Mouse (Mus musculus): ENCODE measurements around the gene Fasl.
A peak's percentile ranks its signal among the peaks of the same experiment; 100 is the strongest.

The Fasl gene

DNA sequence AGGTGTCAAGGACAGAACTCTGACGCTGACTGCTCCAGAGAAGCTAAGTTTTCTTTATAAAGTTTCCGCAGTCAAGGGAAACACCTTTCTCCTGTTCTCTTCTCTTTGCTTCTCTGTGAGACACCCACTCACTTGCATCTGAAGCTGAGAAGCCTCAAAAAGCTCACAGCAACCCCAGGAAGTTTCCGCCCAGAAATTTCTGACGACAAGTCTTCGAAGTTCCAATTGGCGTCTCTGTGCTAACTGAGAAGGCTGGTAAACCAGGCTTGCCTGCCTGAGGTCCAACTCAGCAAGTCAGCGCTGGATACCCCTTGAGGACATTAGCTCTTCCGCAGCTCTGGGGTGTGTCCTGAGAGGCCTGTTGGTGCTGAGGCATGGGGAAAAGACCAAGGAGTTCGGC, at the start of gene Fasl:
Fasl (minus strand) TSS at position 157 of the 400 bp plus-strand sequence.
- no peak for DNase-seq (ENCODE audit: low spot score)

DNA sequence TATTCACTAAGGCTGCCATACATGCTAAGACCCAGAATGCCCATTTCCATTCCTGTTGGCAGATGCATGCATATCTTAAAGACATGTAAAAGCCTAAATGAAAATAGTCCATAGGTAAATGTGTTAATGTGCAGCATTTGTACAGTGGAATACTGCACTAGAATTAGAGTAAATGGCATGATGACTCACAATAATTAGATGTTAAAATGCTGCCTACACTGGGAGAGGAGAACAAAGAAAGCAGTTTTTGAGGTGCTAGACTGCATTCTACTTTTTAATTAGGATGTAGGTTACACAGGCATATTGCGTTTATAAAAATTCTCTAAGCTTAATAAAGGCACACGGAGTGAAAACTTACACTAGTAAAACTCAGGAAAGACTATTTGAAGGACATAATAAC, 38.4 kb upstream of the Fasl start:
- DNase-seq (ENCODE audit: low spot score), result no peak

DNA sequence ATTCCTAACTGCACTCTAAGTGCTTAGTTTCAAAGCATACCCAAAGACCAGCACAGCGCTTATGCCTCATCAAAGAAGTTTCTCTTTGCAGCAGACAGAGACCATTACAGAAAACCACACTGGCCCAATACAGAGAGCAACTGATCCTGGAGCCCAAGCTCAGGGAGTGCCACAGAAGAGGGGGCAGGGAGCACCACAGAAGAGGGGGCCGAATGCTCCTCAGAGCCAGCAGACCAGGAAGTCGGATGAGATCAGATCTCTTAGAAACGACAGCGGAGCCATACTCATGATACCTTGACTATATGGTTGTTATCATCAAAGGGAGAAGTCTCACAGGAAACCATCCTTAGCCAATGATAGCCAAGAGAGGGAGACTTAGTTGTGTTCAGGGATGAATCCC, 21.1 kb upstream of the Fasl start:
- DNase-seq (ENCODE audit: low spot score), result no peak

DNA sequence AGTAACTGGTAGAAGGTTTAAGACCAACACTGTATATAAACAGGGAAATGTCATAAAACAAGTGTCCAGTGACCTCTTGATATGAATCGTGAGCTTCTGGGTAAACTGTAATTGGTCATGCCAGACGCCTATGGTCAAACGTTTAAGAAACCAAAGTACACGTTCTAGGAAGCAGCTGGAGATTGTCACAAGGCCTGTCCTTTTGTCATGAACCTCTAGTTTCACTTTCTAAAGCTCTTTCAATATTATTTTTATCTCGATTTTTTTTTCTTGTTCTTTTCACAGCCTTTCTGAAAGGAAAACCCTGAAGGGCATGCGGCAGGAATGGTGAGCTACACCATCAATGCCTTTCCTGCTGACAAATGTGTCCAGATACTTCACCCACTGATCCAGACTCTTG, 20.7 kb upstream of the Fasl start:
- DNase-seq (ENCODE audit: low spot score), result no peak

DNA sequence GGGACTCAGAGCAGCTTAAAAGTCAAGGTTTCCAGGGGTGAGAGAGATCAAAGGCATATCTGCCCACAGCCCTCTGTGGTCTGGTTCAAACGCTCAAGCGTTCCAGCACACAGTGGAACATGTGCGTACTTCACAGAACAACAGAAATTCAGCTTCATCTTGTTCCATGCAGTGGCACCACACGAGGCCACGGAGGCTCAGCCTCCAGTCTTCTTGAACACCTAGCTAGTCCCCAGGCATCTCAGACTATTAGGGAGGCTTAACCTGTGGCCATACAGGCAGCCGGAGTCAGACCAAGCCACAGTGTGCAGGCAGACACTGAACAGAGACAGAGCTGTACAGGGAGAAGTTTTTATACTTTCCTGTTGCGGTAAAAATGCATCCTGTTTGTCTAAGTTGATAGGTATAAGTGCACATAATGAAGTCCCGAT, 16.3 kb upstream of the Fasl start:
- DNase-seq (ENCODE audit: low spot score), result no peak

DNA sequence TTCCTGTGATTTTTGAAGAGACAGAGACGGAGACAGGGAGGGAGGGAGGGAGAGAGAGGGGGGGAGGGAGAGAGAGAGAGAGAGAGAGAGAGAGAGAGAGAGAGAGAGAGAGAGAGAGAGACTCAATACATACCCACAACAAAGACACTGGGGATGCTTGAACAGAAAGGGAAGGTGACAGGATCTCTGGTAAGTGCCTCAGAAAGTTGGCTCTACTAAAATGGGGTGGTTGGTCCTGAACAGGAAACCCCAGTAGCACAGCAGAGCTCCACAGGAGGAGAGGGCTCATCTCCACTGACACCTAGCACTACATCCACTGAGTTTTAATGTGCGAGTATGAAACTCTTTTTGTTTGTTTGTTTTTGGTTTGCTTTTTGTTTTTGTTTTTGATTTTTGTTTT, 13.0 kb upstream of the Fasl start:
- DNase-seq (ENCODE audit: low spot score), result no peak

DNA sequence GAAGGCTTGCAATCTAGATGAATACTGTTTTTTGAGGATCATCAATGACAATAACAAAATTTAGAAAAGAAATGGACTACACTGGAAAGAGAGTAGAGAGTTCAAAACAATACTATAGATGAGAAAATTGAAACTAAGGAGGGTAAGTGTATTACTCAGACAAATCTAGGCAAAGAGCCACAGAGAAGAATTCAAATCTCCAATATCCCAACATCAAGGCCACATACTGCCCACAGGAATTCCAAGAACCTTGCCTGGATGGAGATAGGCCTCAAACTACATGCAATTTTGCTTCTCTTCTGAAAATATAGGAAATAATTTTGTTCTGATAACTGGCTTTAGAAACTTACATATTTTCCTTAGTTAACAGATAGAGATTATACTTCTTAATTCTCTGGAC, 12.0 kb upstream of the Fasl start:
- no peak for DNase-seq (ENCODE audit: low spot score)

DNA sequence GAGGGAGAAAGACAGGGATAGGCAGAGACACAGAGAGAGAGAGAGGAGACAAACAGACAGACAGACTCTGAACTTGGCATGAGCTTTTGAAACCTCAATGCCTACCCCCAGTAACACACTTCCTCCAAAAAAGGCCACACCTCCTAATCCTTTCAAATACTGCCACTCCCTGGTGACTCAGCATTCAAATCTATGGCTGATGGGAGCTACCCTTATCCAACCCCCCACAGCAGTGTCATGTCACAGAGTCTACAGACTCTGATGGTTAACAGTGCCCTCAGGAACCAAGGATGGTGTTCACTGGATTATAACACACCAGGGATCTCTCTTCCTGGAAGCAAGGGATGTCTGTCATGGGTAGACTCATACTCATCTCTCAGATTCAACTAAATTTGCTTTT, 11.5 kb upstream of the Fasl start:
- DNase-seq (ENCODE audit: low spot score), result no peak

DNA sequence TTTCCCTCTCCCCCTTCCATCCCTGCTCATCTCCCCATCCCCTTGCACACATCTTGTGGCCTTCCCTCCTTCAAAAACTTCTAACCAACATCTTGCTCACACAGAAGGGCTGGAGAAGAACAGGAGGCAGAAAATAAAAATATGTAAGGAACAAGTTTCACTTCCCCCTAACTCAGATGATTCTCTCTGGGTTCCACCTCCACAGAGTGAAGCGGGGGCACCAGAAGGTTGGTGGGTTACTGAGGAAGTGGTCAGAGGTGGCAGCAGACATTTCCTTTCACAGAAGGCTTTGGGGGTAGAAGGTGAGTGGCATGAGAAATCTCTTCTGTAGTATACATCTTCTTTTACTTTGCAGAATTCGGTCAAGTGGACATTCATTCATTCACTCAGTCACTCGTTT, 10.6 kb upstream of the Fasl start:
- DNase-seq (ENCODE audit: low spot score), result no peak

DNA sequence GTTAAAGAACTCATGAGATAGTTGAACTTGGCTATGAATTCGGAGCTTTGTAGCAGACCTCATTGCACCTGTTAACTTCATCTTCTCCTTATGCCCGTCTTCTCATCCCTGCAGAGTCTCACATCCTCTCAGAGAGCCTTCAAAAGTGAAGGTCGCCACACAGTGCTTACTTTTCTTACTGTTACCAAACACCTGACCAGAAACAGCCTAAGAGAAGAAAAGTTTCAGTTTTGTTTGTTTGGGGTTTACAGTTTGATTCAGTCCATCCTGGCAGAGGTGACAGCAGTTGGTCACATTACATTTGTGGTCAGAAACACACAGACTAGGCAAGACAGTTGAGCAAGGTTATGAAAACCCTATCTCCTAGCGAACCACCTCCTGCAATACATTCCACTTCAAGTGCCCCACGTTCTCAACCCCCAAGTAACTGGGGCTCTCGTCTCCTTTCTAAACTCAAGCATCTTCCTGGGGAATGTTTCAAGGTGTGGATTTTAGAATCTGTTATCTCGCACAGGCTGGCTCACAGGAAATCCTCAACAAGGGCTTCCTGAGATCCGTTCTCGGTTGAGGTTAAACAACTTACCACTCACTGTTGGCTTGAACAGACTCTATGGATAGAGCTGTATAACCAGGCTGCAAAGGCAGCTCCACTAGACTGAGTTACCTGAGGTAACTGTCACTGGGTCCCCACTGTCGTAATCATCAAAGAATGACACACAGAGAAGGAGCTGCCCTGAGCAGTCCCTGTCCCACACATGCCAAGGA, 6.3 kb upstream of the Fasl start:
- no peak for DNase-seq (ENCODE audit: low spot score)

DNA sequence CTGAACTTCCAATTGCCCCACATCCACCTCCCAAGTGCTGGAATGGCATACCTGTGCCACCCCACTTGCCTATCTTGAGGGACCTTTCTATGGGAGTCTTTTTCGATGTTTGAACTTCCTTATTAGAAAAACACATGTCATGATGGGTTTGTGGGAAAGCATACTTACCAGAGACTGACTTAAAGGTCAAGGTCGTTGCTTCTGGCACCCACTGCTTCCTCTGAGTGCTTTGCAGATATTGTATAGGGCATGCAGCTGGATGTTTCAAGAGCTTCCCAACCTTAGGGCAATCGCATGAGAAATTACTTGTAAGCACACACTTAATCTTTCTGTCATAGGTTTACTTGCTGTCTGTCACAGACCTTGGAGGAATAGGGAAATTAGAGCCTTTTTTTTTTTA, 5.0 kb upstream of the Fasl start:
- DNase-seq (ENCODE audit: low spot score), result no peak

DNA sequence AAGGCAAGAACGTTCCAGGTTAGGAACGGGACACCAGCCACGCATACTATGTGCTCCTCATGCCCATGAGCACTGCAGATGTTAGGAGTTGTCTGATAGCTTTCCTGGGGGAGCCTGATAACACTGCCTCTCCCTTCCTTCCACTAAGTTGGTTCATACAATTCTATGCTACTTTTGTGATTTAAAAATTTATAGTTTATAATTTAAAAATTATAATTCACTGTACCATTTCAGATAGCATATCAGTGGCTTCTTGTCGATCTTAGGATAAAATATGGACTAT, 4.3 kb upstream of the Fasl start:
- DNase-seq (ENCODE audit: low spot score), result no peak

DNA sequence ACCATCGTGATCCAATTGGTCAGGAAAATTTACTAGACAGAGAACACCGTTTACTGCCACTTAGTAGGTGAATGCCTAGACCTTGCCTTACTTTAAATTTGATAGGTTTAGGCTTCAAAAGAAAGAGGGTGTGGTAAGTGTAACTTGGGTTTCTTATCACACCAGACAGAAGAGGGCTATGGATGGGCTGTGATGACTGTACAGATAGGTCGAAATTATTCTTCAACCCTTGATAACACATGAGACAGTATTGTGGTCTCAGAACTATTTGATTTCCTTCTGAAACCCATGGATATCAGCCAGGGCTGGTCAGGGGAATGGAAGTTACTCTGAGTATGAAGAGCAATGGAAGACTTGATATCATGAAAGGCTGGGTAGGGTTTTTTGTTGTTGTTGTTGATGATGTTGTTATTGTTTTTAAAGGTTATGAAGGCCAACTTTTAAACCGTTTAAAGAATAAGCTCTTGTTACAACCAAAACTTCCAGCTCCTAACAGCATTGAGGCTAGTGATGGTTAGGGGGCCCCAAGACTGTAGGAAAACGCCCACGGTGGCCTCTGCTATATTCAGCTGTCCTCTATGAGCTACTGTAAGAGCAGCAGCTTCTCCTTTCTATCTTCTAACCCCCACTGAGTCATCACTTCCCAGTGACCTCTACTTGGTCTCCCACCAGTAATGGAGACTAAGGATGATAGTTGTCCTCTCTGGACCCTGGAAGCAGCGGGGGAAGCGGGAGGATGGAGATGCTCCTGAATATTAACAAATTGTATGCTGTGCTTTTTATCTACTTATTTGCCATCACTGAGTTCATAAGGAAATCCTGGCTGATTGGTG, 3.8 kb upstream of the Fasl start:
- no peak for DNase-seq (ENCODE audit: low spot score)

DNA sequence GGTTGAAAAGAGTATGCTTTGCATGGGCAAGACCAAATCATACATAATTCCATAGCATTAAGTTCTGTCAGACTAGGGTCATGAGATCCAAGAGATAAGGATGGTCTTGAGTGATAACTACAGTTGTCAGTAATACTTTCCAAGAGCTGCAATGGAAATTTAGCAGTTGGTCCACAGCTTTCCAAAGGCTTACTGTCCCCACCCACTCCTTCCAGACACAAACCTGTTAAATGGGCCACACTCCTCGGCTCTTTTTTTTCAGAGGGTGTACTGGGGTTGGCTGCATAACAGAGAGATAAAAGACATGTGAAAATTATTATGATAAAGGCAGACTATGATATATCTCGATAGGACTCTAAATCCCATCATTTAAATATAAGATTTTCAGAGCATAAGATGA, 5.6 kb downstream of the Fasl start:
- no peak for DNase-seq (ENCODE audit: low spot score)

DNA sequence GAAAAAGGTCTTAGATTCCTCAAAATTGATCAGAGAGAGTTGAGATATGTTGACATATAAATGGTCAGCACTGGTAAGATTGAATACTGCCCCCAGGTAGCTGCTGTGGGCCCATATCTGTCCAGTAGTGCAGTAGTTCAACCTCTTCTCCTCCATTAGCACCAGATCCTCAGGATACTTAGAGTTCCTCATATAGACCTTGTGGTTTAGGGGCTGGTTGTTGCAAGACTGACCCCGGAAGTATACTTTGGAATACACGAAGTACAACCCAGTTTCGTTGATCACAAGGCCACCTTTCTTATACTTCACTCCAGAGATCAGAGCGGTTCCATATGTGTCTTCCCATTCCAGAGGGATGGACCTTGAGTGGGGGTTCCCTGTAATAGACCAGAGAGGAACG, 6.7 kb downstream of the Fasl start:
- no peak for DNase-seq (ENCODE audit: low spot score)

DNA sequence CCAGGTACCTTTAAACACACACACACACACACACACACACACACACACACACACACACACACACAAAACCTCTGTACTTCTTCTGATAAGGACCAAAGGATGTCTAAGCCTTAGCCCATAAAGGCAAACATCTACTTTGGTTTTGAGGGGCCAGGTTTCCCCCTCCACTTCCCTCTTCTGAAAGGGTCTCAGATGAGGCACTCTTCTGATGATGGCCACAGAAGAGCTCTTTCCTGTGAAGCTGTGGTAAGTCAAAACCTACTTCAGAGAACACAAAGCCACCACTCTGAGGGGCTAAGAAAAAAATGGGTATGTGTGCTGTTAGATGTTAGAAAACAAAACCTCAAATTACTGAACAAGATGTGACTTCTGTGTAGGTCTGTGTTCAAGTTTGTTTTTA, 9.2 kb downstream of the Fasl start:
- DNase-seq (ENCODE audit: low spot score), result no peak

DNA sequence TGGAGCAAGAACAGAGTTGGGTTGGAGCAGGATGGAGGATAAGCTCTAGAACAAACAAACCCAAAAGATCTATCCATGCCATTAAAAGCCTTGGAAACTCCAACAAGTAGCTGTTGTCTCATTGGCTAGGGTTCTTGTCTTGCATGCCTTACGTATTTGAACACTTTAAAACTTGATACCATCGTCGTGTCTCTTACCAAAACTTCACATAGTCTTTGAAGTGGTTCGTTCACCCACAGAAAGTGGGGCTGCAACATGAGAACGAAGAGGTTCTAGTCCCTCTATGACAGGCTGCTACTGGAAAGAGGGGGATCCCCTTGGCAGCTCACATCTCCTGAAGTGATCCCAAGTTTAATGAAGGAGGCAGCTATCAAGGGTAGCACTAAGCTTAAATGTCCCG, 13.1 kb downstream of the Fasl start:
- no peak for DNase-seq (ENCODE audit: low spot score)

DNA sequence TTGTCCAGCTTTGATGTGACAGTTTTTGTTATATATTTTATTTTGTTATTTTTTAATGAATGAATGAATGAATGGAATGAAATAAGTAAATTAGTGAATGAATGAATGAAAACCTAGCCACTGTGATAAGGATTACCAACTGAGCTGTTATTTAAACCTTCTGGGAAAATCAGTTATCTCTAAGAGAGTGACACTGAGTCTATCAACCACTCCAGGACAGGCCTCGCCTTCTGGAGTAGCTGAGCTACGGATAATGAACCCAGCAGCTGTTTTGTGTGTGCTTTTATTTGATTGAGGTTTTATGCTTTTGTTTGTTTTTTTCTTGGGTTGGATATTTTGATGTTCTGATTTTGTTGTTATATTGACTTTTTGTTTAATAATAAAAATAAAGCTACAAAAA, 17.0 kb downstream of the Fasl start:
- no peak for DNase-seq (ENCODE audit: low spot score)

DNA sequence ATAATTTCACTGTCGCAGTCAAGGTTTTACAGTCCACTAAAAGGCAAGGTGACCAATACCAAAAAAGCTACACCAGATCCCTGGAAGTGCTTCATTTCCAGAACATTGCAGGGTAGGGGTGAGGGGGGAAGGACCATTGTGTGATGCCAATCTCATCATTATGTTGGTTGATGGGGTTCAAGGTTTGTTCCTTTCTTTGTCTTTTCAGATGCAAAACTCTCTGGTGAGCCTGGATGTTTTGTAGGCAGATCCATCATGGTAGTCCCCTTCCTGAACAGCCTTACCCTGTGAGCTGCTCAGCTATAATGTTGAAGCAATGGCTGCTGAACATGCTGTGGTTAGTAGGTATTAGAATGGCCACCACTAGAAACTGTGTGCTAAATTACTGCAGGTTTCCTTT, 19.0 kb downstream of the Fasl start:
- DNase-seq (ENCODE audit: low spot score), result no peak

DNA sequence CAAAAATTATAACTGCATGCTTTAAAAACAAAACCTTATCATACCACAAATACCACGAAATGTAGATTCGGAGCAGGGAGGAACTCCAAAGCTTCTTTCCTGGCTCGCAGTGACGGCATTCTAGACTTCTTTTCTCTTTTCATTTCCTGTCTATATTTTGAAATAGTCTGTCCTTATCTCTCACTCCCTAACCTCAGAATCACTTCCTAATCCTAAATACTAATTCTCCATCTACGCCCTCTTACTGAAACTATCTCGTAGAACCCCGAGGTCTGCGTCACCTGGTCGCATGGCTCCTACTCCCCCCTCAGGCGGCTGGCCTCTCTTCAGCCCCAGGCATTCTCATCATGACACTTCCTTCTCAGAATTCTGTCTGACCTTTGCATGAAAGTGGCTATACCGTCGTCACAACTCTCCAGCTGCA, 21.2 kb downstream of the Fasl start:
- DNase-seq (ENCODE audit: low spot score), result no peak

DNA sequence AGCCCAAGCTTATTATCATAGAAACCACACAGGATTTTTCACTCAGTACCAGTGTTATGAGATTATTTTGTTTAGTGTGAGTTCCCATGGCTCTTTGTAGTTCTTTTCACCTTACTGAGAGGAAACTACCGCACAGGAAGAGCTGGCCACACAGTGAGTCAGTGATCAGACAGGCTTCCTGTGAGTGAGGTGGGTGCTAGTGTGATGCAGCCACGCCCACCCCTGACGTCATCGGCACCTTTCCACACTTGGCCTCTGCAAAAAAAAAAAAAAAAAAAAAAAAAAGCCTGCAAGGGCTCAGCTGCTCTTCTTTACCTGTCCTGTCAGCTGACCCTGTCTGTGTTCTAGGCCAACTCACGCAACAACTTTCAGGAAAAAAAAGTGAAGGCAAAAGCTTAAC, 21.6 kb downstream of the Fasl start:
- DNase-seq (ENCODE audit: low spot score), result peak; percentile 36

DNA sequence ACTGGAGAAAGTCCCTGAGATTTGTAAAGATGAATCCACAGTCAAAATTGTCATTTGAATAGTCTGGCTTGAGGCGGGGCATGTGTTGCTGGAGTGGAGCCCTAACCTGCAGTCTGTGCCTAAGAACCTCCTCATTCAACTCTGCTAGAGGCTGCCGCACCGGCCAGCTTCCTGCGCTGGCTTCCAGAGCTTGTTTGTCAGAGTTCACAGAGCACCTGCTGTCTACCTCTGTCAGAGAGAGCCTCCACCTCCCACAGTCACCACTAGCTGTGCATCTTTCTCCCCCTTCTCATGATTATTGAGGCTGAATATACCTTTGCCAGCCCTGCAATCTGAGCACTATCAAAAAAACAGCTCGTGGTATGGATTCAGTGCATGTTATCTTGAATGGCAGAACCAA, 22.4 kb downstream of the Fasl start:
- DNase-seq (ENCODE audit: low spot score), result no peak

DNA sequence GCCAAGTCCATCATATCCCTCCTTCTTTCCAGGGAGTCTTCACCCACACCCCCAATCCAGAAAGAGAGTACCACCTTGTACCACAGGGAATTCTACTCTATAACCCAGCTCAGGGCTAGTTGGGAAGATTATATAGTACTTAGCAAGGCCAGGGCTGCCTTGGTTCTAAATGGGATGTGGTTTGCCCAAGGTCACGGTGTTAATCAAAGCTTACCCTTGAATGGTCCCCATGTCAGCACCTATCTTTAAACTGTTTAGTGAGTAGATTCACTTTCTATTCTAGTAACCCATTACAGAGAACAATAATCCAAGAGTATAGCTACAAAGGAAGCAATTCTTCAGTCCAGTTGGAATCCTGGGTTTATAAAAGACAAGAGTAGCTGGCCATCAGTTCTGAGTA, 23.3 kb downstream of the Fasl start:
- no peak for DNase-seq (ENCODE audit: low spot score)

DNA sequence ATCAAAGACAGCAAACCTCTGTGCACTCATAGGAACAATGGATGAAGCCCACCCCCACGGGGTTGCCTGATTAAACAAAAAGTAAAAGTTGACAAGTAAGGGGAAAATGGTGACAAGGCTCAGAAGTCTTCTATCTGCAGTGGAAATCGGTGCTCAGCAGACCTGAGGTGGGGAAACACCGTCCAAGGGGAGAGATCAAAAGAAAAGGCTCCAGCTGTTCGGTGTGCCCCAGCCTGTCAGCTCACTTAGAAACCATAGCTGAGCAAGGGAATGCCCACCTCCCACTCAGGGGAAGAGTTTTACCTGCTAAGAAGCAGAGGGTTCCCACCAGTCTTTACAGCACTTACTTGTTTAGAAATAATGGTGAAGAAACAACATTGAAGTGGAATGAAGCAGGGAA, 26.7 kb downstream of the Fasl start:
- DNase-seq (ENCODE audit: low spot score), result no peak

Measured in urinary bladder, postnatal 25 days (tissue).